Mouse (Mus musculus): Measurements from ENCODE around the gene Cars. TPM values are rescaled to one million over a fixed set of nuclear protein-coding genes. Genes with fewer than 3 reads are reported as not detected.

Gene Cars
- polyA plus RNA-seq, 1 experiment, result 137 TPM

- H3K79me2 ChIP-seq (ENCODE audit: control insufficient read depth, insufficient read depth), result peaks cover 42% of the 10 kb centered on the region
- H3K4me3 ChIP-seq (ENCODE audit: insufficient read depth, poor library complexity, severe bottlenecking), result no peak overlapping the region
- H3K36me3 ChIP-seq (ENCODE audit: control insufficient read depth, insufficient read depth), result peaks cover 91% of the 10 kb centered on the region
- H3ac ChIP-seq (ENCODE audit: control insufficient read depth, insufficient read length, low read depth), result no peak overlapping the region
- H3K79me3 ChIP-seq (ENCODE audit: low read depth), result peaks cover 6% of the 10 kb centered on the region
- H3K27me3 ChIP-seq (ENCODE audit: control insufficient read depth, insufficient read depth, insufficient read length), result no peaks in the 10 kb centered on the region
- TF ChIP-seq CTCF (IDR thresholded peaks at IDR 0.05; ENCODE audit: control insufficient read depth, insufficient read depth, insufficient read length) (no peak), MAX (IDR thresholded peaks at IDR 0.05) (no peak), CEBPB (IDR thresholded peaks at IDR 0.05; ENCODE audit: low read depth) (no peak), MYOD1 (IDR thresholded peaks at IDR 0.05; ENCODE audit: control insufficient read depth, insufficient read length, low read depth) (no peak), USF1 (IDR thresholded peaks at IDR 0.05; ENCODE audit: low read depth) (no peak)
Measured at GRCm38 (mm10) chr7:143533284-143533683, 66.6 kb downstream of the Cars start.

- Histone ChIP-seq H3ac (ENCODE audit: control insufficient read depth, insufficient read length, low read depth) (no peak overlapping the region), H3K36me3 (ENCODE audit: control insufficient read depth, insufficient read depth) (peaks cover 91% of the 10 kb centered on the region), H3K4me3 (ENCODE audit: insufficient read depth, poor library complexity, severe bottlenecking) (no peak overlapping the region), H3K79me2 (ENCODE audit: control insufficient read depth, insufficient read depth) (peaks cover 33% of the 10 kb centered on the region), H3K79me3 (ENCODE audit: low read depth) (peaks cover 1% of the 10 kb centered on the region), H3K27me3 (ENCODE audit: control insufficient read depth, insufficient read depth, insufficient read length) (no peaks in the 10 kb centered on the region)
- TF ChIP-seq FOSL1 (IDR thresholded peaks at IDR 0.05; ENCODE audit: insufficient read depth, low read length, poor library complexity, severe bottlenecking) (no peak), USF1 (IDR thresholded peaks at IDR 0.05; ENCODE audit: low read depth) (no peak), CTCF (IDR thresholded peaks at IDR 0.05; ENCODE audit: control insufficient read depth, insufficient read depth, insufficient read length) (no peak), CEBPB (IDR thresholded peaks at IDR 0.05; ENCODE audit: low read depth) (no peak), MYOG (IDR thresholded peaks at IDR 0.05; ENCODE audit: control insufficient read depth, extremely low read depth, insufficient read length) (no peak), MYOD1 (IDR thresholded peaks at IDR 0.05; ENCODE audit: control insufficient read depth, insufficient read length, low read depth) (no peak), MAX (IDR thresholded peaks at IDR 0.05) (no peak)
Measured at GRCm38 (mm10) chr7:143532410-143532809, 67.5 kb downstream of the Cars start.

GRCm38 (mm10) chr7:143519333-143519732, 80.6 kb downstream of the Cars start:
- H3K36me3 ChIP-seq (ENCODE audit: control insufficient read depth, insufficient read depth), result peaks cover 85% of the 10 kb centered on the region
- no peak for TF ChIP-seq MYOG (IDR thresholded peaks at IDR 0.05; ENCODE audit: control insufficient read depth, extremely low read depth, insufficient read length)
- no peak for TF ChIP-seq FOSL1 (IDR thresholded peaks at IDR 0.05; ENCODE audit: insufficient read depth, low read length, poor library complexity, severe bottlenecking)
- no peak for TF ChIP-seq CTCF (IDR thresholded peaks at IDR 0.05; ENCODE audit: control insufficient read depth, insufficient read depth, insufficient read length)
- TF ChIP-seq MAX (IDR thresholded peaks at IDR 0.05), result no peak
- no peak for TF ChIP-seq USF1 (IDR thresholded peaks at IDR 0.05; ENCODE audit: low read depth)
- TF ChIP-seq CEBPB (IDR thresholded peaks at IDR 0.05; ENCODE audit: low read depth), result no peak
- no peak for TF ChIP-seq MYOD1 (IDR thresholded peaks at IDR 0.05; ENCODE audit: control insufficient read depth, insufficient read length, low read depth)
- no peak overlapping the region for H3ac ChIP-seq (ENCODE audit: control insufficient read depth, insufficient read length, low read depth)
- no peaks in the 10 kb centered on the region for H3K27me3 ChIP-seq (ENCODE audit: control insufficient read depth, insufficient read depth, insufficient read length)
- no peaks in the 10 kb centered on the region for H3K79me3 ChIP-seq (ENCODE audit: low read depth)
- no peak overlapping the region for H3K4me3 ChIP-seq (ENCODE audit: insufficient read depth, poor library complexity, severe bottlenecking)
- H3K79me2 ChIP-seq (ENCODE audit: control insufficient read depth, insufficient read depth), result no peaks in the 10 kb centered on the region

- Histone ChIP-seq H3K27me3 (ENCODE audit: control insufficient read depth, insufficient read depth, insufficient read length) (no peaks in the 10 kb centered on the region), H3K79me2 (ENCODE audit: control insufficient read depth, insufficient read depth) (no peaks in the 10 kb centered on the region), H3K79me3 (ENCODE audit: low read depth) (no peaks in the 10 kb centered on the region), H3K4me3 (ENCODE audit: insufficient read depth, poor library complexity, severe bottlenecking) (no peak overlapping the region), H3ac (ENCODE audit: control insufficient read depth, insufficient read length, low read depth) (no peak overlapping the region), H3K36me3 (ENCODE audit: control insufficient read depth, insufficient read depth) (peaks cover 54% of the 10 kb centered on the region)
- TF ChIP-seq CTCF (IDR thresholded peaks at IDR 0.05; ENCODE audit: control insufficient read depth, insufficient read depth, insufficient read length) (no peak), FOSL1 (IDR thresholded peaks at IDR 0.05; ENCODE audit: insufficient read depth, low read length, poor library complexity, severe bottlenecking) (no peak), USF1 (IDR thresholded peaks at IDR 0.05; ENCODE audit: low read depth) (no peak), MAX (IDR thresholded peaks at IDR 0.05) (no peak), MYOG (IDR thresholded peaks at IDR 0.05; ENCODE audit: control insufficient read depth, extremely low read depth, insufficient read length) (no peak), MYOD1 (IDR thresholded peaks at IDR 0.05; ENCODE audit: control insufficient read depth, insufficient read length, low read depth) (no peak), CEBPB (IDR thresholded peaks at IDR 0.05; ENCODE audit: low read depth) (no peak)
Measured at GRCm38 (mm10) chr7:143514416-143514768, 85.5 kb downstream of the Cars start.

- TF ChIP-seq MYOD1 (IDR thresholded peaks at IDR 0.05; ENCODE audit: control insufficient read depth, insufficient read length, low read depth) (no peak), MAX (IDR thresholded peaks at IDR 0.05) (no peak), CTCF (IDR thresholded peaks at IDR 0.05; ENCODE audit: control insufficient read depth, insufficient read depth, insufficient read length) (no peak), CEBPB (IDR thresholded peaks at IDR 0.05; ENCODE audit: low read depth) (no peak), USF1 (IDR thresholded peaks at IDR 0.05; ENCODE audit: low read depth) (no peak), FOSL1 (IDR thresholded peaks at IDR 0.05; ENCODE audit: insufficient read depth, low read length, poor library complexity, severe bottlenecking) (no peak), MYOG (IDR thresholded peaks at IDR 0.05; ENCODE audit: control insufficient read depth, extremely low read depth, insufficient read length) (no peak)
- H3K27me3 ChIP-seq (ENCODE audit: control insufficient read depth, insufficient read depth, insufficient read length), result no peaks in the 10 kb centered on the region
- no peaks in the 10 kb centered on the region for H3K79me3 ChIP-seq (ENCODE audit: low read depth)
- H3K79me2 ChIP-seq (ENCODE audit: control insufficient read depth, insufficient read depth), result no peaks in the 10 kb centered on the region
- no peak overlapping the region for H3K4me3 ChIP-seq (ENCODE audit: insufficient read depth, poor library complexity, severe bottlenecking)
- H3K36me3 ChIP-seq (ENCODE audit: control insufficient read depth, insufficient read depth), result peaks cover 50% of the 10 kb centered on the region
- H3ac ChIP-seq (ENCODE audit: control insufficient read depth, insufficient read length, low read depth), result no peak overlapping the region
Measured at GRCm38 (mm10) chr7:143513763-143514415, 86.0 kb downstream of the Cars start.

- Histone ChIP-seq H3K79me2 (ENCODE audit: control insufficient read depth, insufficient read depth) (no peaks in the 10 kb centered on the region), H3K4me3 (ENCODE audit: insufficient read depth, poor library complexity, severe bottlenecking) (no peak overlapping the region), H3K79me3 (ENCODE audit: low read depth) (no peaks in the 10 kb centered on the region), H3K27me3 (ENCODE audit: control insufficient read depth, insufficient read depth, insufficient read length) (no peaks in the 10 kb centered on the region), H3K36me3 (ENCODE audit: control insufficient read depth, insufficient read depth) (peaks cover 27% of the 10 kb centered on the region), H3ac (ENCODE audit: control insufficient read depth, insufficient read length, low read depth) (no peak overlapping the region)
- TF ChIP-seq CEBPB (IDR thresholded peaks at IDR 0.05; ENCODE audit: low read depth) (no peak), FOSL1 (IDR thresholded peaks at IDR 0.05; ENCODE audit: insufficient read depth, low read length, poor library complexity, severe bottlenecking) (no peak), MYOD1 (IDR thresholded peaks at IDR 0.05; ENCODE audit: control insufficient read depth, insufficient read length, low read depth) (no peak), MYOG (IDR thresholded peaks at IDR 0.05; ENCODE audit: control insufficient read depth, extremely low read depth, insufficient read length) (no peak), MAX (IDR thresholded peaks at IDR 0.05) (no peak), USF1 (IDR thresholded peaks at IDR 0.05; ENCODE audit: low read depth) (no peak), CTCF (IDR thresholded peaks at IDR 0.05; ENCODE audit: control insufficient read depth, insufficient read depth, insufficient read length) (no peak)
Measured at GRCm38 (mm10) chr7:143511335-143511712, 88.6 kb downstream of the Cars start.
